10 mouse cellular contexts compared by ENCODE assay signal in genomic region chr13:26657010-26657611, GRCm38 (mm10).
DNase-seq lines count a peak whose midpoint lies in the region; ATAC-seq and TF ChIP-seq lines count a peak whose summit lies in the region.
"Had no signal": no experiment of that assay in that cellular context is flagged by ENCODE, and none has a peak within 500 bp of the region (broad histone marks: within the 10 kb centered on the region; RNA-seq: fewer than 3 reads in every experiment).

No protein-coding gene starts in this region.

- TF ChIP-seq EP300 in lung, postnatal 0 days (IDR thresholded peaks at IDR 0.05): no peak

- no peak overlapping the region for H3K4me2 ChIP-seq in neural tube, embryonic 11.5 days (ENCODE audit: low read depth)
- no peak overlapping the region for H3K4me2 ChIP-seq in embryonic facial prominence, embryonic 14.5 days (ENCODE audit: low read depth, low read length)
- H3K4me2 ChIP-seq in neural tube, embryonic 15.5 days: no peak overlapping the region
- no peak overlapping the region for H3K4me2 ChIP-seq in lung, postnatal 0 days (replicated peaks; ENCODE audit: low read depth, low read length)
- H3K4me2 ChIP-seq: heart, embryonic 13.5 days; limb, embryonic 12.5 days had no signal

- no peak overlapping the region for H3K4me3 ChIP-seq in neural tube, embryonic 11.5 days (ENCODE audit: low read depth, low read length)
- H3K4me3 ChIP-seq in embryonic facial prominence, embryonic 14.5 days (ENCODE audit: low read depth, low read length): no peak overlapping the region
- no peak overlapping the region for H3K4me3 ChIP-seq in neural tube, embryonic 15.5 days (replicated peaks)
- no peak overlapping the region for H3K4me3 ChIP-seq in lung, postnatal 0 days (ENCODE audit: low read depth, low read length)
- H3K4me3 ChIP-seq: heart, embryonic 13.5 days; limb, embryonic 12.5 days had no signal

- H3K9ac ChIP-seq in neural tube, embryonic 11.5 days (ENCODE audit: low read length): no peak overlapping the region
- no peak overlapping the region for H3K9ac ChIP-seq in embryonic facial prominence, embryonic 14.5 days (ENCODE audit: low read depth, low read length)
- no peak overlapping the region for H3K9ac ChIP-seq in neural tube, embryonic 15.5 days (replicated peaks)
- H3K9ac ChIP-seq in lung, postnatal 0 days (replicated peaks; ENCODE audit: low read depth): no peak overlapping the region
- H3K9ac ChIP-seq: heart, embryonic 13.5 days; limb, embryonic 12.5 days had no signal

- no peaks in the 10 kb centered on the region for H3K4me1 ChIP-seq in neural tube, embryonic 11.5 days (ENCODE audit: control insufficient read depth, insufficient read depth, low read length)
- no peaks in the 10 kb centered on the region for H3K4me1 ChIP-seq in embryonic facial prominence, embryonic 14.5 days (ENCODE audit: control insufficient read depth, insufficient read depth, low read length)
- no peaks in the 10 kb centered on the region; the same call in 1 of the 2 replicates for H3K4me1 ChIP-seq in neural tube, embryonic 15.5 days
- no peaks in the 10 kb centered on the region for H3K4me1 ChIP-seq in lung, postnatal 0 days (ENCODE audit: insufficient read depth, low read depth, low read length)
- H3K4me1 ChIP-seq: heart, embryonic 13.5 days; limb, embryonic 12.5 days had no signal

- no peak for TF ChIP-seq CTCF in lung, postnatal 0 days (IDR thresholded peaks at IDR 0.05)

- peak; percentile 80 for ATAC-seq in neural tube, embryonic 11.5 days (ENCODE audit: insufficient read depth, low FRiP score, low TSS enrichment)
- no peak for ATAC-seq in embryonic facial prominence, embryonic 14.5 days (ENCODE audit: low read depth)
- ATAC-seq in neural tube, embryonic 15.5 days (ENCODE audit: low FRiP score): peak; percentile 92
- ATAC-seq in lung, postnatal 0 days: no peak

- no peaks in the 10 kb centered on the region for H3K36me3 ChIP-seq in neural tube, embryonic 11.5 days (ENCODE audit: control insufficient read depth, insufficient read depth, low read length)
- no peaks in the 10 kb centered on the region for H3K36me3 ChIP-seq in embryonic facial prominence, embryonic 14.5 days (ENCODE audit: control insufficient read depth, insufficient read depth, low read length)
- H3K36me3 ChIP-seq in neural tube, embryonic 15.5 days: no peaks in the 10 kb centered on the region
- no peaks in the 10 kb centered on the region for H3K36me3 ChIP-seq in lung, postnatal 0 days (ENCODE audit: insufficient read depth, low read length)
- H3K36me3 ChIP-seq: heart, embryonic 13.5 days; limb, embryonic 12.5 days had no signal

- H3K27me3 ChIP-seq in neural tube, embryonic 11.5 days (ENCODE audit: control insufficient read depth, insufficient read depth, low read length): no peaks in the 10 kb centered on the region
- no peaks in the 10 kb centered on the region for H3K27me3 ChIP-seq in embryonic facial prominence, embryonic 14.5 days (replicated peaks; ENCODE audit: control insufficient read depth, insufficient read depth, low read length)
- no peaks in the 10 kb centered on the region for H3K27me3 ChIP-seq in neural tube, embryonic 15.5 days (replicated peaks)
- no peaks in the 10 kb centered on the region for H3K27me3 ChIP-seq in lung, postnatal 0 days (replicated peaks; ENCODE audit: insufficient read depth, low read length)
- H3K27me3 ChIP-seq: heart, embryonic 13.5 days; limb, embryonic 12.5 days had no signal

- peak overlapping the region; percentile 39; the same call in 1 of the 2 replicates for H3K27ac ChIP-seq in neural tube, embryonic 11.5 days (ENCODE audit: low read depth, low read length)
- H3K27ac ChIP-seq in embryonic facial prominence, embryonic 14.5 days (replicated peaks; ENCODE audit: low read depth, low read length): no peak overlapping the region
- peak overlapping the region; percentile 24; the same call in 1 of the 2 replicates for H3K27ac ChIP-seq in neural tube, embryonic 15.5 days (replicated peaks)
- H3K27ac ChIP-seq in lung, postnatal 0 days (ENCODE audit: low read length): no peak overlapping the region
- H3K27ac ChIP-seq: limb, embryonic 12.5 days had no signal

- H3K9me3 ChIP-seq in neural tube, embryonic 11.5 days (ENCODE audit: control insufficient read depth, low read length): no peaks in the 10 kb centered on the region
- H3K9me3 ChIP-seq in embryonic facial prominence, embryonic 14.5 days (ENCODE audit: control insufficient read depth, low read length): no peaks in the 10 kb centered on the region
- no peaks in the 10 kb centered on the region for H3K9me3 ChIP-seq in neural tube, embryonic 15.5 days (replicated peaks)
- H3K9me3 ChIP-seq in lung, postnatal 0 days (ENCODE audit: low read length): no peaks in the 10 kb centered on the region
- H3K9me3 ChIP-seq: heart, embryonic 13.5 days; limb, embryonic 12.5 days had no signal

- DNase-seq in neural tube, embryonic 11.5 days (ENCODE audit: low spot score): peak; percentile 31
- DNase-seq in neural tube, embryonic 10.5 days (ENCODE audit: extremely low spot score, low spot score): no peak
- peak; percentile 21 for DNase-seq in embryonic facial prominence, embryonic 14.5 days (ENCODE audit: low spot score)
- peak; percentile 0 to 23 for DNase-seq in layer of hippocampus, adult 18-20 months (ENCODE audit: low spot score in 2 of 2)
- DNase-seq in lung, postnatal 0 days (ENCODE audit: low spot score): no peak
- DNase-seq in yolk sac, embryonic 10.5 days (ENCODE audit: low spot score): no peak
- no peak for DNase-seq in thymus, postnatal 10 days (ENCODE audit: low spot score in 2 of 2)

- 47% methylated on average over 1 of the region's 1 CpGs for WGBS in neural tube, embryonic 11.5 days
- WGBS in embryonic facial prominence, embryonic 14.5 days: 69% methylated on average over 1 of the region's 1 CpGs
- 18% methylated on average over 1 of the region's 1 CpGs for WGBS in neural tube, embryonic 15.5 days
- 73% methylated on average over 1 of the region's 1 CpGs for WGBS in lung, postnatal 0 days

Comparison
In these comparisons a context has a peak if more than half of its experiments do, and no peak if none do; other contexts are left out.
1. DNase-seq: peak in neural tube, embryonic 11.5 days (single experiment), embryonic facial prominence, embryonic 14.5 days (single experiment) and layer of hippocampus, adult 18-20 months (2 of 2); none in neural tube, embryonic 10.5 days (single experiment), lung, postnatal 0 days (single experiment), yolk sac, embryonic 10.5 days (single experiment) and thymus, postnatal 10 days (0 of 2).
2. ATAC-seq: peak in neural tube, embryonic 11.5 days (single experiment) and neural tube, embryonic 15.5 days (single experiment); none in embryonic facial prominence, embryonic 14.5 days (single experiment) and lung, postnatal 0 days (single experiment).
3. H3K27ac ChIP-seq: peak in neural tube, embryonic 11.5 days (single experiment) and neural tube, embryonic 15.5 days (single experiment); none in embryonic facial prominence, embryonic 14.5 days (single experiment) and lung, postnatal 0 days (single experiment).